Mouse (Mus musculus) limb, embryonic 13.5 days (tissue): ENCODE results near the gene Pxdn. TPM values are rescaled to one million over a fixed set of nuclear protein-coding genes. Genes with fewer than 3 reads are reported as not detected.
A peak's percentile ranks its signal among the peaks of the same experiment; 100 is the strongest.

Experiments
- ATAC-seq: fragments of 200-750 bp; cut with Nextera tagmentation; 2 replicates; pipeline ENCODE4 v1.8.0; 2017; ENCODE audit warnings: low read depth, moderate number of reproducible peaks, moderate TSS enrichment; ENCODE audit not compliant: low FRiP score
- H3K27ac ChIP-seq: fragments of 300-500 bp; sonication (generic); 2 replicates; pipeline ENCODE4 v1.5.1; 2015; ENCODE audit warnings: inconsistent platforms, mild to moderate bottlenecking, moderate library complexity
- H3K27me3 ChIP-seq: fragments of 300-500 bp; sonication (generic); 2 replicates; pipeline ENCODE4 v1.6.1; 2015; ENCODE audit warnings: mild to moderate bottlenecking, inconsistent platforms
- H3K36me3 ChIP-seq: fragments of 300-500 bp; sonication (generic); 2 replicates; pipeline ENCODE4 v1.6.1; 2015; ENCODE audit warnings: inconsistent platforms, mild to moderate bottlenecking, moderate library complexity
- H3K4me1 ChIP-seq: fragments of 300-500 bp; sonication (generic); 2 replicates; pipeline ENCODE4 v1.6.1; 2015; ENCODE audit warnings: inconsistent platforms
- H3K4me2 ChIP-seq: fragments of 300-500 bp; sonication (generic); replicated peaks from 2 replicates; pipeline ENCODE4 v1.6.1; 2015; ENCODE audit warnings: inconsistent platforms, mild to moderate bottlenecking, moderate library complexity
- H3K4me3 ChIP-seq: fragments of 300-500 bp; sonication (generic); 2 replicates; pipeline ENCODE4 v1.5.1; 2015; ENCODE audit warnings: moderate library complexity, mild to moderate bottlenecking, inconsistent platforms
- H3K9ac ChIP-seq: fragments of 300-500 bp; sonication (generic); 2 replicates; pipeline ENCODE4 v1.6.1; 2015; ENCODE audit warnings: mild to moderate bottlenecking, inconsistent platforms
- H3K9me3 ChIP-seq: fragments of 300-500 bp; sonication (generic); 2 replicates; pipeline ENCODE4 v1.6.1; 2016; ENCODE audit warnings: inconsistent platforms
- WGBS: fragments of 180-500 bp; shearing (Covaris S2); methylation state at CpG from one replicate; pipeline ENCODE4 v1.1.7; 2015; 5-methylcytosine and 5-hydroxymethylcytosine counted together
- polyA plus RNA-seq: library from polyadenylated mRNA; unstranded; fragments of >200 nt; fragmentation: Nextera tagmentation; extraction: Ambion mirVana; gene quantifications from 2 replicates; pipeline ENCODE4 v1.2.1, GENCODE M21; 2015

Pxdn gene
- polyA plus RNA-seq, 1 experiment from 2014 or later: 143 TPM

DNA sequence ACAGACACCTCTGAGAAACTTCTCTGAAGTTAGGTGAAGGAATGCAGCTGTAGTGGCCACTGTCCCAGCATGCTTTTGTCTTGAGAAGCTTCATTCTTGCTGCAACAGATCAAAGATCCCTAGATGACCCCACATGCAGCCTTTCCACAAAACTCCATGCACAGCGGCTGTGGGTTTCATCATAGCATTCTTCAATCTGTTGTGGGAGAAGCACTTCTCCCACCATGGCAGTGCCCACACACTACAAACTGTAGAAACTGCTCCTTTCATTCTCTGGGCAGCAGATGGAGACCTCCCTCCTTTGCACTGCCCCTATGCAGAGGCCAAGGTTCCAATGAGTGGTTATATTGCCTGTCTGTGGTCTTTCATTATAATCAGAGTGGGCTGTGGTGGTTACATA lies 91.7 kb downstream of the Pxdn start:
- Histone ChIP-seq H3K9me3 (no peaks in the 10 kb centered on the region), H3K36me3 (no peaks in the 10 kb centered on the region), H3K9ac (no peak overlapping the region), H3K4me1 (no peaks in the 10 kb centered on the region), H3K4me3 (no peak overlapping the region), H3K27ac (no peak overlapping the region), H3K27me3 (no peaks in the 10 kb centered on the region), H3K4me2 (no peak overlapping the region)
- 91% methylated on average over 1 of the region's 1 CpGs for WGBS
- no peak for ATAC-seq

DNA sequence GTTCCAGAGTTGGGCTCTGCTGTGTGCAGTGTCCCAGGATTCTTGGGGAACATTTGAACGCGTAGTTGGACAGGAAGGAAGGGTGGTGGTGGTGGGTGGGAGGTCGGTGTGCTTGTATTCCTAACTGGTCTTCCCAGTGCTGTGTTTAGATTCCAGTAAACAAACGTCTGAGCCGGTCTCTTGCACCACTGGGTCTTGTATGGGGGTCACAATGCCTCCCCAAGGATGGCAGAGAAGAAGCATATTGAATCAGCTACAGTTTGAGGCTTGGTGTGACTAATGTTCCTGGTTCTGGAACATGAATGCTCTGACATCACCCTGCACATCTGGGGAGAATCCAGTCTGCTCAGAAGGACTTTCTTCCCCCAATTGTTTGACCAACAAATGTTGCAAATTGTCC lies 93.2 kb downstream of the Pxdn start:
- Histone ChIP-seq H3K9me3 (no peaks in the 10 kb centered on the region), H3K9ac (no peak overlapping the region), H3K27ac (no peak overlapping the region), H3K36me3 (no peaks in the 10 kb centered on the region), H3K4me3 (no peak overlapping the region), H3K4me1 (no peaks in the 10 kb centered on the region), H3K4me2 (no peak overlapping the region), H3K27me3 (no peaks in the 10 kb centered on the region)
- 63% methylated on average over 5 of the region's 5 CpGs for WGBS
- no peak for ATAC-seq

DNA sequence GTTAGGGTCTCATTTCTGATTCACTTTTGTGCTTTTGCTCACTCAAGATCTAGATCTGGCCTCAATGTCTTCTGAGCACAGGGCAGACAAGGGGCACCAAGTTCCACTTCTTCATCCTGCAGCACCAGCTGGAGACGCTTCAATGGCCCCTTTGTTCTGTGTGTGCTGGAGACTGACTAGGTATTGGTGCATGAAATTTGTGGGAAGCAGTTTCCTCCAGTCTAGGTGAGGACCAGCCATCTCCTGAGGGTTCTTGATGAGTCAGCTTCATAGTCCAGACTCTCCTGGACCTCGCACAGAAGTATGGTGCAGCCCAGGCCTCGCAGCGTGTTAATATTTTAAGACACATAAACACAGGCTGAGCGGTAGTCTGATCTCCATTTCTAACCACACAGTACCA lies 97.3 kb downstream of the Pxdn start:
- Histone ChIP-seq H3K36me3 (no peaks in the 10 kb centered on the region), H3K4me3 (no peak overlapping the region), H3K9me3 (no peaks in the 10 kb centered on the region), H3K27ac (no peak overlapping the region), H3K27me3 (no peaks in the 10 kb centered on the region), H3K9ac (no peak overlapping the region), H3K4me1 (peaks cover 24% of the 10 kb centered on the region), H3K4me2 (no peak overlapping the region)
- WGBS: 80% methylated on average over 5 of the region's 5 CpGs
- ATAC-seq: no peak

DNA sequence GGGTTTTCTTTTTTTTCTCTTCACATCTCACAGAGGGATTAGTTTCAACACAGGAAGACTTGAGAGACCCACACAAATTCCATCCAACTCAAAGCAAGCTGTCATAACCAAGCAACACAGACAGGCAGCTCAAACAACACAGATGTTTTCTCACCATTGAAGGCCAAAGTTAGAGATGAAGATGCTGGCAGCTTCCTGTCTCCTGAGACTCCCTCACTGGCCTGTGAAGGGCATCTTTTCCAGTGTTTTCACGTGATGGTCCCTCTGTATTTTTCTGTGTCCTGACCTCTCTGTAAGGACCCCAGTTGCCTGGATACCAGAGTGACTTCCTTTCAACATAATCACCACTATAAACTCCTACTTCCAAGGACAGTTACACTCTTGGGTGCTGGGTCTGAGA lies 98.0 kb downstream of the Pxdn start:
- no peak overlapping the region for H3K4me3 ChIP-seq
- H3K9ac ChIP-seq: no peak overlapping the region
- no peaks in the 10 kb centered on the region for H3K9me3 ChIP-seq
- no peaks in the 10 kb centered on the region for H3K36me3 ChIP-seq
- WGBS: 50% methylated on average over 1 of the region's 1 CpGs
- no peak for ATAC-seq
- H3K27me3 ChIP-seq: no peaks in the 10 kb centered on the region
- H3K27ac ChIP-seq: no peak overlapping the region
- peaks cover 24% of the 10 kb centered on the region for H3K4me1 ChIP-seq
- no peak overlapping the region for H3K4me2 ChIP-seq

DNA sequence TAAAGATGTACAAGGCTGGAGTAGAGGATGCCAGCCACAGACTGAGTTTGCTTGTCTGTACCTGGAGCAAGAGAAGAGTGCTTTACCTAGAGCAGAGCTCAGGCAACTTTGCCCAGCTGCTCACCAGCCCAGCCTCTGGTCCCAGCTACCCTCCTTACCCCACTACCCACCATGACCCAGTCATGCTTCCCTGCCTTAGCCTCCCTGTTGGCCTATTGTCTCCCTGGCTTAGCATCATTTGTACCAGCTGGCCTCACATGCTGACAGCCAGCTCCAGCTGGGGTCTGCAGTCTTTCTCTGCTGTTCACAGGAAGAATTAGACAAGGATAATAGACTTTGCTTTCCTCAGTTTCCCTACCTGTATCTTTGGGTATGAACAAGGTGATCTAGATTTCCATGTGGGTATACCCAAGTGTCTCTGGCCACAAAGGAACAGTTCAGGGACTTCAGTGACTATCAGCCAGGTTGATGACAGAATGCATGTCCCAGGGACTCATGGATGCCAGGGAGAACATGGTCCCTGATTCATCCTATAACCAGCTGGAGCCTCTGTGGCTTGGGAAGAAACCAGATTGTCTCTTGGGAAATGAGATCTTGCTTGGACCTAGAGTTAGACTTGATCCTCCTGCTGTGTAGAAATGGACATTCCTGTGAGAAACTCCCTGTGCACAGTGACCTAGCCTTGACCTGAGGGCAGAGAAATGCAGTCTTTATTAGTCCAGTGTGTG lies 98.6 kb downstream of the Pxdn start:
- no peaks in the 10 kb centered on the region for H3K36me3 ChIP-seq
- H3K4me3 ChIP-seq: no peak overlapping the region
- no peak overlapping the region for H3K27ac ChIP-seq
- ATAC-seq: no peak
- H3K4me1 ChIP-seq: peaks cover 24% of the 10 kb centered on the region
- H3K4me2 ChIP-seq: no peak overlapping the region
- H3K9ac ChIP-seq: no peak overlapping the region
- H3K27me3 ChIP-seq: no peaks in the 10 kb centered on the region
- no peaks in the 10 kb centered on the region for H3K9me3 ChIP-seq

DNA sequence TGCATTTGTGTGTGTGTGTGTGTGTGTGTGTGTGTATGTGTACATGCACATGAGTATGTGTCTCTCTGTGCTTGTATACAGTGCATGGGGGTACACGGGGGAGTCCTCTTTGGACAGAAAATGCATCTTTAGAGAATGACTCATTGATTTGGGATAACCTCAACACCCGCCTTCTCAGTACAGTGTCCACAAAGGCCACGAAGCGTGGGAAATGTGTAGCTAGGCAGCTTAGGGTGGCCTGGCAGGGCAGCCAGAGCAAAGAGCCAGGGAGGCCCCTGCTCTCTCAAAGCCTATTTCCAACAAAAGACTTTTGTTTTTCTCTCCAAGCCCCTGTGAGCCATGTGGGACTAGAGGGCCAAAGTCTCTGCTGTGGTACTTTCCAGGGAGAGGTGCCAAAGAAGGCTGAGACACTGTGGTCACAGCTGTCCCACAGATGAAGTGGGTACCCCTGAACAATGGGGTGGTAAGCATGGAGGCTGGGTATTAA lies 99.2 kb downstream of the Pxdn start:
- no peak overlapping the region for H3K4me3 ChIP-seq
- no peaks in the 10 kb centered on the region for H3K9me3 ChIP-seq
- no peak for ATAC-seq
- no peaks in the 10 kb centered on the region for H3K36me3 ChIP-seq
- no peak overlapping the region for H3K27ac ChIP-seq
- no peaks in the 10 kb centered on the region for H3K27me3 ChIP-seq
- H3K9ac ChIP-seq: no peak overlapping the region
- H3K4me2 ChIP-seq: no peak overlapping the region
- WGBS: 69% methylated on average over 4 of the region's 4 CpGs
- peaks cover 24% of the 10 kb centered on the region for H3K4me1 ChIP-seq

DNA sequence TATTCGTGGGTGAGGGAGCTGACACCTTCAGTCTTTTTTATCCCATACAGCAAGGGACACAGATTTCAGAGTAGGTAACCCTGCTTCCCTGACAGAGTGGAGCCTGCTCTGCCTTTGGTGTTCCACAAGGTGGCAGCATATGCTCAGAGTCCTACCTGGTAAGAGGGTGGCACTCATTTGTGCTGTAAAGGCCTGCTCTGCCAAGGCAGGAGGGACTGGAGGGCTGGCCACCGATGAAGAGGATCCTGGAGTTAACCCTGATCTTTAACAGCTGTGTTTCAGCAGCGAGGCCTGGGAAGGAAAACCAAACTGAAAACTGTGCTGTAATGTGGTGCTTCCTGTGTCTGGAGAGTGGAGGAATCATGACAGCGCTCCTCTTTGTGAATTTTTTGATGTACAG lies 102.2 kb downstream of the Pxdn start:
- 30% methylated on average over 4 of the region's 4 CpGs for WGBS
- Histone ChIP-seq H3K36me3 (no peaks in the 10 kb centered on the region), H3K9ac (no peak overlapping the region), H3K9me3 (no peaks in the 10 kb centered on the region), H3K4me3 (no peak overlapping the region), H3K27me3 (no peaks in the 10 kb centered on the region), H3K4me2 (no peak overlapping the region), H3K4me1 (peaks cover 24% of the 10 kb centered on the region), H3K27ac (no peak overlapping the region)
- ATAC-seq: peak; percentile 41; the same call in 1 of the 2 replicates

DNA sequence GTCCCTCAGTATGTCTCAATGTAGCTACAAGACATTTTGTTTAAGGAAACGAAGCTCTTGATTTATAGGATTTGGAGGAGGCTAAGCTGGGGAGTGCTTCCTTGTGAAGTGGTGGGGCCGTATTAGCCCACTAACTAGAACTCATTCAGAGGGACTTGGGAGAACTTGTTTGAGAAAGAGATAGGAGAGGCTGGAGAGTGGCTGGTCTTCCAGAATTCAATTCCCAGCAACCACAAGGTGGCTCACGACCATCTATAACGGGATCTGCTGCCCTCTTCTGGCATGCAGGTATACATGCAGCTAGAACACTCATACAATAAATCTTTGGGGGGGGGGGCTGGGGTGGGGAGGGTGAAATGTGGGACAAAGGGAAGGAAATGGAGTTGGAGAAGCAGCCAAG lies 102.7 kb downstream of the Pxdn start:
- H3K4me3 ChIP-seq: no peak overlapping the region
- no peaks in the 10 kb centered on the region for H3K27me3 ChIP-seq
- H3K9me3 ChIP-seq: no peaks in the 10 kb centered on the region
- H3K27ac ChIP-seq: no peak overlapping the region
- no peak overlapping the region for H3K4me2 ChIP-seq
- peaks cover 24% of the 10 kb centered on the region for H3K4me1 ChIP-seq
- no peaks in the 10 kb centered on the region for H3K36me3 ChIP-seq
- ATAC-seq: no peak
- WGBS: 26% methylated on average over 4 of the region's 4 CpGs
- no peak overlapping the region for H3K9ac ChIP-seq

DNA sequence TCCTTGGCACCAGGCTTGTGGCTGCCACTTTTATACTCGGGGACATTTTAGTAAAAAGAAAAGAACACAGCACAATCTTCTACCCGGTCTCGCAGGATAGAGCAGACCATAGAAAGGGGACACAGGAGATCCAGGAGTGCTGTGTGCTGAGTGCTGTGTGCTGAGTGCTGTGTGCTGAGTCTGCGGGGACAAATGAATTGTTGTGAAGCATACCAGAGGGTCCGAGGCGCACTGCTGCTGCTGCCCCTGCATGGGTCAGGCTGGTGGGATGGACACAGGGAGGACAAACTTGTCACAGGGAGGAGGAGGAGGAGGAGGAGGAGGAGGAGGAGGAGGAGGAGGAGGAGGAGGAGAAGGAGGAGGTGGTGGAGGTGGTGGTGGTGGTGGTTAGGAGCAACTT lies 111.4 kb downstream of the Pxdn start:
- Histone ChIP-seq H3K27me3 (peaks cover 5% of the 10 kb centered on the region; the same call in 1 of the 2 replicates), H3K4me3 (no peak overlapping the region), H3K36me3 (no peaks in the 10 kb centered on the region), H3K4me1 (no peaks in the 10 kb centered on the region), H3K27ac (no peak overlapping the region), H3K9me3 (no peaks in the 10 kb centered on the region), H3K4me2 (no peak overlapping the region), H3K9ac (no peak overlapping the region)
- WGBS: 81% methylated on average over 6 of the region's 6 CpGs
- ATAC-seq: no peak; the same call in 1 of the 2 replicates

DNA sequence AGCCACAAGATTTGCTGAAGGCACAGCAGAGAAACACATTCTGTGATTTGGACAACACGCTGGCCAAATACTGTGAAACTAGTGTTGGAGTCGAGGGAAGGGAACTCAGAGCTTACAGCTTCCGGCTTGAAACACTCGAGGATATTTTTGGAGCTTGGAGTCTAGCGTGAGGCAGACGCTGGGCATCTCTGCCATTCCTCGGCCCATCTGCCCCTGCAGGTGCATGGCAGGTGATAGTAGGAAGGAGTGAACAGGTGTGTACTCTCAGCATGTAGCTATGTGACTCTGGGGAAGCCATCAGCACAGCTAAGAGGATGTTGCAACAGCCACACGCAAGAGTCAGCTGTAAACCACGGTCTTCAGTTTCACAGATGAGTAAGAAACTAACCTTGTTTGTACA lies 112.4 kb downstream of the Pxdn start:
- Histone ChIP-seq H3K36me3 (no peaks in the 10 kb centered on the region), H3K4me3 (no peak overlapping the region), H3K27ac (no peak overlapping the region), H3K27me3 (peaks cover 5% of the 10 kb centered on the region; the same call in 1 of the 2 replicates), H3K9me3 (no peaks in the 10 kb centered on the region), H3K4me1 (no peaks in the 10 kb centered on the region), H3K9ac (no peak overlapping the region), H3K4me2 (no peak overlapping the region)
- 79% methylated on average over 9 of the region's 9 CpGs for WGBS
- no peak for ATAC-seq

DNA sequence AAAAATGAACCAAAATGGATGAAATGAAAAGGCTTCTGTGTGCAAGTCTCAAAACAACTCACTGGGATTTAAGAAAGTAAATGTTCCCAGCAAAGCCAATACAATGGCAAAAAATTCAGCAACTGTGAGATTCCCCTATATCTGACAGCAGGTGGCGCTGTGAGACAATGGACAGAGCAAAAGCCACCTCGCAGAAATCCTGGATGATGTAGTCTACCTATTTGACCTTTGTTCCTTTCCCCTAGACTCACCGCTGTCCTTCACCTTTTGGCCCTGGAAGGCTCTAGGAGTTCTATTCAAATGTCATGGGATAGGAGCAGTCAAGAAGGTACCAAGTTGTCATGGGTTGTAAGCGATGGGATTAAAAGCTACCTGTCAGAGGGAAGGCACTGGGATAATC lies 112.8 kb downstream of the Pxdn start:
- no peak for ATAC-seq
- no peak overlapping the region for H3K9ac ChIP-seq
- H3K4me3 ChIP-seq: no peak overlapping the region
- WGBS: 13% methylated on average over 4 of the region's 4 CpGs
- H3K36me3 ChIP-seq: no peaks in the 10 kb centered on the region
- H3K4me2 ChIP-seq: no peak overlapping the region
- H3K27ac ChIP-seq: no peak overlapping the region
- H3K27me3 ChIP-seq: peaks cover 5% of the 10 kb centered on the region; the same call in 1 of the 2 replicates
- 0 out of 2 replicates have a peak, but pooled peaks cover 3% of the 10 kb centered on the region for H3K4me1 ChIP-seq
- no peaks in the 10 kb centered on the region for H3K9me3 ChIP-seq

DNA sequence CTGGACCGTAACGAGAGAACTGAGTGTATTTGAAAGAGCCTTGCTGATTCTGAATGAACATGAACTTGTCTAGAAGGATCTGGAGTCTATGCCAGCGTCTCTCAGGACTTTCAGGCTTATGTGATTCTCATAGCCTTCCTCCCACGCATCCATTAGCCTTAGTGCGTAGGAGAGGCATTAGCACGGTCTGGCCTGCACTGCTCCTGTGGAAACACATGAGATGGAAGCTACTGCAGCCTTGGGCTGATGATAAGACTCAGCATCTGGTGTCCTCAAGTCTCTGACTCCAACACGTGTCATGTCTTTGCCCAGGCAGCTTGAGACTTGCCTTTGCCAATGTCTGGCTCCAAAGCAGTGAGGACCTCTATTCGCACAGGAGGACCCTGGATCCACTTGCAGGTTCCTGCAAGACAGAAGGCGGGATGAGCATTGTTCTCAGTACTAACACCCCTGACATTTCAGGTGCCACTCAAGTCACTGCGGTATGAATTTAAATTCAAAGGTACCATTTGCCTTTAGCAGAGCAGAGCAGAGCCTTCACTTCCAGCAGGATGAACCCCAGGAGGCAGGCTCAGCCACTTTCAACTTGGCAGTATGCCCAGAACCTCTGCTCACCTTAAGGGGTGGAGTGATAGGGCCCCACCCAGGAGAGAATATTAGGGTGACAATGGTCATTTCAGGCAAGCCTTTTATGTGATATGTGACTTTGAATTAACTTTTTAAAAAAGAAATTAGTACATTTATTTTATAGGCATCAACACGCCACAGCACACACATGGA lies 117.5 kb downstream of the Pxdn start:
- H3K4me2 ChIP-seq: no peak overlapping the region
- no peak overlapping the region for H3K27ac ChIP-seq
- peaks cover 15% of the 10 kb centered on the region for H3K4me1 ChIP-seq
- no peak overlapping the region for H3K4me3 ChIP-seq
- 86% methylated on average over 11 of the region's 11 CpGs for WGBS
- H3K27me3 ChIP-seq: peaks cover 7% of the 10 kb centered on the region
- no peaks in the 10 kb centered on the region for H3K9me3 ChIP-seq
- no peak for ATAC-seq
- no peak overlapping the region for H3K9ac ChIP-seq
- H3K36me3 ChIP-seq: no peaks in the 10 kb centered on the region
